Mouse (Mus musculus): ENCODE results near the gene Utp14a. TPM values are rescaled to one million over a fixed set of nuclear protein-coding genes. Genes with fewer than 3 reads are reported as not detected.

The Utp14a gene
- total and polyA plus RNA-seq, 3 experiments: 53.6 to 64.3 TPM; not detected in 1

- no peak overlapping the region for H3K4me3 ChIP-seq (ENCODE audit: control insufficient read depth in 1 of 2, insufficient read depth in 1 of 2, low read depth in 2 of 2, low read length in 2 of 2)
- no peaks in the 10 kb centered on the region for H3K27me3 ChIP-seq (ENCODE audit: control insufficient read depth in 1 of 2, insufficient read depth in 2 of 2, low read length in 2 of 2)
- H3K9ac ChIP-seq (ENCODE audit: control insufficient read depth, low read depth, low read length, poor library complexity, severe bottlenecking): no peak overlapping the region
- H3K27ac ChIP-seq (ENCODE audit: control insufficient read depth, low read depth, low read length): no peak overlapping the region
- no peaks in the 10 kb centered on the region for H3K79me2 ChIP-seq (ENCODE audit: control insufficient read depth, insufficient read depth, low read length, poor library complexity)
- no peak for DNase-seq (ENCODE audit: low read depth, low spot score)
- H3K36me3 ChIP-seq (ENCODE audit: control insufficient read depth in 1 of 2, insufficient read depth in 2 of 2, low read length in 2 of 2): no peaks in the 10 kb centered on the region
- H3K9me3 ChIP-seq (replicated peaks; ENCODE audit: insufficient read depth, low read length): no peaks in the 10 kb centered on the region
- H3K4me1 ChIP-seq (ENCODE audit: control insufficient read depth in 1 of 2, insufficient read depth in 2 of 2, low read length in 2 of 2): no peaks in the 10 kb centered on the region
- TF ChIP-seq BHLHE40 (IDR thresholded peaks at IDR 0.05; ENCODE audit: borderline replicate concordance, low read depth, low read length) (no peak), NRF1 (IDR thresholded peaks at IDR 0.05; ENCODE audit: insufficient read depth, low read depth, low read length, poor library complexity, severe bottlenecking) (no peak), TBP (IDR thresholded peaks at IDR 0.05; ENCODE audit: low read depth, low read length) (no peak), POLR2AphosphoS5 (IDR thresholded peaks at IDR 0.05; ENCODE audit: borderline replicate concordance, low read depth, low read length) (no peak), ZNF384 (IDR thresholded peaks at IDR 0.05; ENCODE audit: low read depth, low read length) (no peak), SMC3 (IDR thresholded peaks at IDR 0.05; ENCODE audit: low read depth, low read length) (no peak), CTCF (IDR thresholded peaks at IDR 0.05 in 2 of 3, conservative IDR thresholded peaks at IDR 0.05 in 1 of 3; ENCODE audit: control insufficient read depth in 1 of 3, insufficient read depth in 1 of 3, low read depth in 2 of 3, low read length in 3 of 3, poor library complexity in 1 of 3, severe bottlenecking in 1 of 3) (no peak), MEF2A (IDR thresholded peaks at IDR 0.05; ENCODE audit: extremely low read depth, insufficient replicate concordance, low read depth, low read length, poor library complexity, severe bottlenecking) (no peak), POLR2A (IDR thresholded peaks at IDR 0.05; ENCODE audit: control insufficient read depth in 1 of 2, insufficient read depth in 1 of 2, low read depth in 1 of 2, low read length in 2 of 2, poor library complexity in 1 of 2) (no peak), TAL1 (IDR thresholded peaks at IDR 0.05; ENCODE audit: low read length) (no peak), ZKSCAN1 (IDR thresholded peaks at IDR 0.05; ENCODE audit: low read depth, low read length) (no peak)
Measured at GRCm38 (mm10) chrX:48226225-48226624, 30.4 kb upstream of the Utp14a start.

GRCm38 (mm10) chrX:48234417-48234816 is 22.2 kb upstream of the Utp14a start:
- H3K4me1 ChIP-seq (ENCODE audit: control insufficient read depth in 1 of 2, insufficient read depth in 2 of 2, low read length in 2 of 2): peaks cover 0 to 4% of the 10 kb centered on the region in 2 experiments; a peak in 3 of 4 replicates
- peak overlapping the region; percentile 65 for H3K9ac ChIP-seq (ENCODE audit: control insufficient read depth, low read depth, low read length, poor library complexity, severe bottlenecking)
- no peaks in the 10 kb centered on the region; the same call in 1 of the 2 replicates for H3K79me2 ChIP-seq (ENCODE audit: control insufficient read depth, insufficient read depth, low read length, poor library complexity)
- no peaks in the 10 kb centered on the region for H3K27me3 ChIP-seq (ENCODE audit: control insufficient read depth in 1 of 2, insufficient read depth in 2 of 2, low read length in 2 of 2)
- H3K9me3 ChIP-seq (replicated peaks; ENCODE audit: insufficient read depth, low read length): no peaks in the 10 kb centered on the region
- peak overlapping the region; percentile 81 for H3K27ac ChIP-seq (ENCODE audit: control insufficient read depth, low read depth, low read length)
- H3K4me3 ChIP-seq (ENCODE audit: control insufficient read depth in 1 of 2, insufficient read depth in 1 of 2, low read depth in 2 of 2, low read length in 2 of 2): peak overlapping the region; percentile 34 to 39
- TF ChIP-seq NELFE (IDR thresholded peaks at IDR 0.05; ENCODE audit: low read depth, low read length) (peak; percentile 70), MAZ (IDR thresholded peaks at IDR 0.05; ENCODE audit: low read depth, low read length) (0 out of 2 replicates have a peak, but pooled peaks have one; percentile 21), HCFC1 (IDR thresholded peaks at IDR 0.05; ENCODE audit: low read depth, low read length) (peak; percentile 64), CTCF (IDR thresholded peaks at IDR 0.05 in 2 of 3, conservative IDR thresholded peaks at IDR 0.05 in 1 of 3; ENCODE audit: control insufficient read depth in 1 of 3, insufficient read depth in 1 of 3, low read depth in 2 of 3, low read length in 3 of 3, poor library complexity in 1 of 3, severe bottlenecking in 1 of 3) (no peak), ZKSCAN1 (IDR thresholded peaks at IDR 0.05; ENCODE audit: low read depth, low read length) (no peak), ZNF384 (IDR thresholded peaks at IDR 0.05; ENCODE audit: low read depth, low read length) (no peak), TBP (IDR thresholded peaks at IDR 0.05; ENCODE audit: low read depth, low read length) (peak; percentile 76), MXI1 (IDR thresholded peaks at IDR 0.05; ENCODE audit: low read depth, low read length) (peak; percentile 46), EP300 (IDR thresholded peaks at IDR 0.05; ENCODE audit: low read depth in 1 of 2, low read length in 2 of 2) (peak; percentile 24 to 63; a peak in 3 of 4 replicates), POLR2A (IDR thresholded peaks at IDR 0.05; ENCODE audit: control insufficient read depth in 1 of 2, insufficient read depth in 1 of 2, low read depth in 1 of 2, low read length in 2 of 2, poor library complexity in 1 of 2) (peak in 1 of 2 experiments; percentile 69; a peak in 2 of 4 replicates), TCF12 (IDR thresholded peaks at IDR 0.05; ENCODE audit: low read depth, low read length) (0 out of 2 replicates have a peak, but pooled peaks have one; percentile 37), POLR2AphosphoS2 (IDR thresholded peaks at IDR 0.05; ENCODE audit: low read length) (peak; percentile 65; the same call in 1 of the 2 replicates), SIN3A (IDR thresholded peaks at IDR 0.05; ENCODE audit: low read length) (peak; percentile 71), ETS1 (IDR thresholded peaks at IDR 0.05; ENCODE audit: low read depth, low read length) (peak; percentile 72), ZMIZ1 (IDR thresholded peaks at IDR 0.05; ENCODE audit: low read depth, low read length) (peak; percentile 77), ELF1 (IDR thresholded peaks at IDR 0.05; ENCODE audit: low read depth, low read length) (peak; percentile 80), MYC (IDR thresholded peaks at IDR 0.05; ENCODE audit: low read depth, low read length) (peak; percentile 68; the same call in 1 of the 2 replicates), MAX (IDR thresholded peaks at IDR 0.05; ENCODE audit: low read length) (peak; percentile 57), GATA1 (IDR thresholded peaks at IDR 0.05; ENCODE audit: low read depth, low read length) (no peak)
- peak; percentile 92 for DNase-seq (ENCODE audit: low read depth, low spot score)
- H3K36me3 ChIP-seq (ENCODE audit: control insufficient read depth in 1 of 2, insufficient read depth in 2 of 2, low read length in 2 of 2): peaks cover 0 to 14% of the 10 kb centered on the region in 2 experiments; a peak in 2 of 4 replicates

Measured in MEL (cell line).